Mouse (Mus musculus) ES-E14 (cell line): ENCODE measurements around the gene Fut1. TPM values are rescaled to one million over a fixed set of nuclear protein-coding genes. Genes with fewer than 3 reads are reported as not detected.
A peak's percentile ranks its signal among the peaks of the same experiment; 100 is the strongest.

Experiments used
- DNase-seq: peaks from one replicate; pipeline ENCODE4 v3.0.0-alpha.2; 2013; ENCODE audit warnings: low read depth, low spot score
- H3K27ac ChIP-seq: 2 replicates; pipeline ENCODE4 v1.5.1; 2012; ENCODE audit warnings: low read depth, mild to moderate bottlenecking, low read length, moderate library complexity, mixed read lengths; ENCODE audit not compliant: poor library complexity, insufficient read depth, severe bottlenecking
- H3K36me3 ChIP-seq: 2 replicates; pipeline ENCODE4 v1.6.1; 2012; ENCODE audit warnings: mild to moderate bottlenecking, low read length, moderate library complexity, mixed read lengths; ENCODE audit not compliant: control insufficient read depth, poor library complexity, insufficient read depth, severe bottlenecking
- H3K4me1 ChIP-seq, 2 experiments: fragments of 150-350 bp in 1 of 2; sonication (generic) in 1 of 2; 2 replicates each; pipeline ENCODE4 v1.6.1; 2012; ENCODE audit warnings: low read length in 2 of 2, mild to moderate bottlenecking in 1 of 2, mixed read lengths in 1 of 2; ENCODE audit not compliant: control insufficient read depth in 2 of 2, insufficient read depth in 2 of 2, poor library complexity in 1 of 2
- H3K4me3 ChIP-seq, 2 experiments: fragments of 150-350 bp in 1 of 2; sonication (generic) in 1 of 2; 2 replicates each; pipeline ENCODE4 v1.5.1; 2012; ENCODE audit warnings: low read length in 2 of 2, low read depth in 1 of 2, mild to moderate bottlenecking in 1 of 2, mixed read lengths in 1 of 2; ENCODE audit not compliant: insufficient read depth in 1 of 2, poor library complexity in 1 of 2, severe bottlenecking in 1 of 2
- H3K9ac ChIP-seq: 2 replicates; pipeline ENCODE4 v1.6.1; 2012; ENCODE audit warnings: low read depth, mild to moderate bottlenecking, low read length, mixed read lengths; ENCODE audit not compliant: poor library complexity, insufficient read depth, severe bottlenecking
- H3K9me3 ChIP-seq: fragments of 150-350 bp; sonication (generic); 2 replicates; pipeline ENCODE4 v1.6.1; 2012; ENCODE audit warnings: low read depth, mild to moderate bottlenecking, low read length; ENCODE audit not compliant: control insufficient read depth, insufficient read depth
- CHD2 ChIP-seq: IDR thresholded peaks from 2 replicates; pipeline ENCODE4 v1.6.1; 2014; ENCODE audit warnings: mild to moderate bottlenecking, low read depth, low read length, inconsistent platforms
- HCFC1 ChIP-seq: IDR thresholded peaks from 2 replicates; pipeline ENCODE4 v1.6.1; 2012; ENCODE audit warnings: low read length, inconsistent platforms, borderline replicate concordance; ENCODE audit not compliant: insufficient read depth
- MAFK ChIP-seq: IDR thresholded peaks from 2 replicates; pipeline ENCODE4 v1.6.1; 2014; ENCODE audit warnings: mild to moderate bottlenecking, low read depth, low read length, inconsistent platforms; ENCODE audit not compliant: insufficient read depth
- ZC3H11A ChIP-seq: IDR thresholded peaks from 2 replicates; pipeline ENCODE4 v1.6.1; 2012; ENCODE audit warnings: low read depth, mild to moderate bottlenecking, inconsistent platforms, low read length, borderline replicate concordance
- ZNF384 ChIP-seq: IDR thresholded peaks from 2 replicates; pipeline ENCODE4 v1.6.1; 2012; ENCODE audit warnings: low read depth, low read length, inconsistent platforms
- in situ Hi-C, 2 experiments: fragments of 600-800 bp; cut with MboI; formaldehyde crosslinking; loops; one replicate each; pipeline ENCODE4 v1.15.1; 2025; ENCODE audit warnings: low sequenced_read_pairs in 2 of 2, inconsistent platforms in 1 of 2; ENCODE audit not compliant: unreplicated experiment in 2 of 2
- total RNA-seq: library from RNA; depleted of rRNA; stranded (reverse); fragments of 300-350 nt; gene quantifications from 2 replicates; pipeline ENCODE4 v1.2.3, GENCODE M21; 2012

Fut1 gene
- total RNA-seq, 1 experiment: 0.49 TPM

DNA sequence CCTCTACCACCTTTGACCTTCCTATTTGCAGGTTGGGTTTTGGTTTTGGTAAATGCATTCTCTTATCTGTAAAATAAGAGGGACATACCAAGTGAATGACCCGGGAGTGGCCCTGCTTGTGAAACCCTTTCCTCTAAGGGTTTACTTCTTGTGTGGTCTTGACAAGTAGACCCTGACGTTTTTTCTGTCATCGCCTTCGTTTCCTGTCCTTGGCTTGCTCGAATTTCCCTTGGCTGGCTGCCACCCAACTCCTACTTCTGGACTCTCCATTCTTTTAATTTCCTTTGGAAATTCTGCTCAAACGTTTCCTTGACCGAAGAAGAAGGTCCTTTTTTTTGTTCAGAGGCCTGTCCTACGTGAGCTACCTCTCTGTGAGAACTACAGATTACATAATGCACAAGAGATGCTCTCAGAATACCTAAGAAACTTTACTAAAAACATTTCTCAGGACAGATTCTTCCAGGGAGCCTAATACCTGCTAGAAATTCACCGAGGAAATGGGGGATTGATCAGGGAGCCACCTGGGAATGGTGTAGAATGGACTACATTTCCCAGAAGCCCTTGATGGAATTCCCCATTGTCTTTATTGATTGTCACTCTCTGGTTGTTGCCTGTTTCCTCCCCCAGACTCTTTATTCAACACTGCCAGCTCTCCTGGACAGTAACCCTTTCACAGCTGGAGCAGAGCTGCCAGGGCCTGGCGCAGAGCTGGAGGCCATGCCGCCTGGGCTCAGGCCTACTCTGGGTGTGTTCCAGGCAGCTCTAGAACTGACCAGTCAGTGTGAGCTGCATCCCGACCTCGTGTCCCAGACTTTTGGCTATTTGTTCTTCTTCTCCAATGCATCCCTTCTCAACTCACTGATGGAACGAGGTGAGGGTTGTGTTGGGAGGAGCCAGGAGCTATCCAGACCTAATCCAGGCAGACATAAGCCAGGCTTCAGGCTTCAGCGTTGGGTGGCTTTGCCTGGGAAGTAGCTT, 18.9 kb downstream of the Fut1 start:
- Histone ChIP-seq H3K27ac (no peak overlapping the region), H3K9me3 (no peaks in the 10 kb centered on the region), H3K4me1 (peaks cover 1 to 10% of the 10 kb centered on the region in 2 experiments; a peak in 2 of 4 replicates), H3K4me3 (no peak overlapping the region), H3K9ac (no peak overlapping the region), H3K36me3 (peaks cover 2% of the 10 kb centered on the region; the same call in 1 of the 2 replicates)
- DNase-seq: no peak
- in situ Hi-C loops: no loop called here
- peak; percentile 84 for TF ChIP-seq HCFC1
- TF ChIP-seq ZC3H11A: no peak

- Histone ChIP-seq H3K9me3 (no peaks in the 10 kb centered on the region), H3K4me1 (peaks cover 1 to 10% of the 10 kb centered on the region in 2 experiments; a peak in 2 of 4 replicates), H3K4me3 (no peak overlapping the region), H3K36me3 (peaks cover 2% of the 10 kb centered on the region; the same call in 1 of the 2 replicates), H3K9ac (no peak overlapping the region), H3K27ac (no peak overlapping the region)
- in situ Hi-C loops: no loop called here
- TF ChIP-seq HCFC1 (no peak), CHD2 (no peak), MAFK (no peak), ZNF384 (no peak)
- no peak for DNase-seq
These were observed 20.6 kb downstream of the Fut1 start for GRCm38 (mm10) chr7:45637710-45638109.

DNA sequence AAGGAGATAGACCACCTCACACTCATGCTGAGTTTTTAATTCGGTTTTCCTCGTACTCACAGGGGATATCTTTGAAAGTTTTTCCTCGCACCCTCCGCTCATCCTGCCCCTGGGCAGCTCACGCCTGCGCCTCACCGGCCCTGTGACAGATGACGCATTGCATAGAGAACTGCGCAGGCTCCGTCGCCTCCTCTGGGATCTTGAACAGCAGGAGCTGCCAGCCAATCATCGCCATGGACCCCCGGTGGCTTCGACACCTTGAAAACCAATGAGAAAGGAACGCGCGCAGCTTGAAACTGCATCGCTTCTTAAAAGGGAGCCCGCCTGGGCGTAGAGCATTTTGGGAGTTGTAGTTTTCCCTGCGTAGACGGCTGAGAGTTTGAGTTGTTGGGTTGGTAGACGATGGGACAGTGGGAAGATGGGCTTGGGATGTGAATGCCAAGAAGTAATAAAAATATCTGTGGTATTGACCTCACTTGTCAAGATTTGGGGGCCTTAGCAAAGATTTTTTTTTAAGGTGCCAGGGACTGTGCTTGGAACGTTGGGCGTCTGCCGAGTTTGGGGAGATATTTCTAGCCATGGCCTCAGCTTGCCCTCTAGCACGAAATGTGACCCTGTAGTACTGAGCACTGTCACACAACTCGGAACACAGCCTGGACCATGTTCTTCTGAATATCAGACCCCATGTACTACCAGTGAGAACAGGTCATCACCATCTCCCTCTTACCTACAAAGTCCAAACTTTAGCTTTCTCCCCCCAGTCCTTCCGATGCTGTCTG, 21.7 kb downstream of the Fut1 start:
- in situ Hi-C loops: no loop called here
- Histone ChIP-seq H3K4me3 (no peak overlapping the region; a peak in 1 of 4 replicates), H3K27ac (no peak overlapping the region)

DNA sequence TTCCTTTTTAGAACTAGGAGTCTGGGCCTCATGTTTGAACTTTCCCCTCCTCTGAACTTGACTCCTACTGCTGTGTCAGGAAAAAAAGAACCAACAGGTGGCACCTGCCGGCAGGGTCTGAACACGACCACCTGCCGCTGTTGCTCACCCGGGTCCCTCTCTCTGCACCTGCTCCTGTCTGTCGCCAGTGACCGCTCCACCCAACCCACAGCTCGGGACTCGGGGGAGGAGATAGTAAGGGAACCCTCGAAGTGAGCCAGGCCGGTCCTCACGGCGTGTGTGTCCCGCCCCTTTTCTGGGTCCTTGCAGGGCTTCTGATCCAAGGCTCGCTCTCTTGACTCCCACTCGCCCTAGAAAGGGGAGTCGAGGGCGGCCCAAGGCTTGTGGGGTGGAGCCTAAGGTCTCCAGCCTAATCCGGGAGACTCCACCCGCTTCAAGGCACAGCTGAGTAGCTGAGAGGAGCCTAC, 22.5 kb downstream of the Fut1 start, which contains the start of gene Mamstr:
Gene Mamstr (plus strand): TSS at position 417 of the 467 bp plus-strand sequence.
- no peak for DNase-seq
- no peak for TF ChIP-seq CHD2
- TF ChIP-seq ZNF384: no peak
- TF ChIP-seq ZC3H11A: no peak
- TF ChIP-seq MAFK: no peak
- TF ChIP-seq HCFC1: no peak
- in situ Hi-C loops: no loop called here
- Histone ChIP-seq H3K9ac (no peak within 1 kb of the TSS), H3K4me3 (peak within 1 kb of the TSS in 1 of 2 experiments; percentile 10; a peak in 1 of 4 replicates), H3K4me1 (peaks cover 1 to 16% of the 10 kb centered on the region in 2 experiments; a peak in 2 of 4 replicates), H3K27ac (no peak within 1 kb of the TSS), H3K36me3 (peaks cover 2% of the 10 kb centered on the region; the same call in 1 of the 2 replicates), H3K9me3 (no peaks in the 10 kb centered on the region)

More for the DNA sequence above, 21.7 kb downstream of the Fut1 start:
- H3K9ac ChIP-seq: no peak overlapping the region
- peak; percentile 90 for DNase-seq
- peaks cover 1 to 12% of the 10 kb centered on the region in 2 experiments; a peak in 2 of 4 replicates for H3K4me1 ChIP-seq
- peaks cover 2% of the 10 kb centered on the region; the same call in 1 of the 2 replicates for H3K36me3 ChIP-seq
- peak; percentile 92 for TF ChIP-seq HCFC1
- no peak for TF ChIP-seq ZNF384
- no peaks in the 10 kb centered on the region for H3K9me3 ChIP-seq
